Mouse (Mus musculus) intestine, embryonic 14.5 days (tissue): ENCODE data around the gene Nectin4. TPM values are rescaled to one million over a fixed set of nuclear protein-coding genes. Genes with fewer than 3 reads are reported as not detected.
"Not testable (repeated sequence)": the region's sequence is repeated elsewhere in the genome, so short reads cannot be mapped to it uniquely, and the experiment has no call there.

ENCODE experiments used
- ATAC-seq: fragments of 200-750 bp; cut with Nextera tagmentation; replicated peaks from 2 replicates; pipeline ENCODE4 v1.8.0; 2017; ENCODE audit warnings: low read depth, moderate number of reproducible peaks, moderate TSS enrichment, moderate library complexity; ENCODE audit not compliant: low FRiP score, low TSS enrichment
- DNase-seq: peaks from one replicate; pipeline ENCODE4 v3.0.0-alpha.2; 2018; ENCODE audit warnings: low spot score
- H3K27ac ChIP-seq: fragments of 300-500 bp; sonication (generic); 2 replicates; pipeline ENCODE4 v1.5.1; 2014; ENCODE audit warnings: low read depth, mild to moderate bottlenecking, control low read depth
- H3K27me3 ChIP-seq: fragments of 300-500 bp; sonication (generic); replicated peaks from 2 replicates; pipeline ENCODE4 v1.6.1; 2014; ENCODE audit warnings: low read length, control low read depth; ENCODE audit not compliant: control insufficient read depth, insufficient read depth
- H3K36me3 ChIP-seq: fragments of 300-500 bp; sonication (generic); 2 replicates; pipeline ENCODE4 v1.6.1; 2014; ENCODE audit warnings: low read length, control low read depth; ENCODE audit not compliant: control insufficient read depth, insufficient read depth
- H3K4me1 ChIP-seq: fragments of 300-500 bp; sonication (generic); replicated peaks from 2 replicates; pipeline ENCODE4 v1.6.1; 2014; ENCODE audit warnings: low read length, control low read depth, mixed read lengths; ENCODE audit not compliant: control insufficient read depth, insufficient read depth
- H3K4me2 ChIP-seq: fragments of 300-500 bp; sonication (generic); 2 replicates; pipeline ENCODE4 v1.6.1; 2014; ENCODE audit warnings: low read length
- H3K4me3 ChIP-seq: fragments of 300-500 bp; sonication (generic); 2 replicates; pipeline ENCODE4 v1.5.1; 2014; ENCODE audit warnings: low read depth, low read length, control low read depth, mixed read lengths
- H3K9ac ChIP-seq: fragments of 300-500 bp; sonication (generic); 2 replicates; pipeline ENCODE4 v1.6.1; 2014; ENCODE audit warnings: mild to moderate bottlenecking, low read length
- H3K9me3 ChIP-seq: fragments of 300-500 bp; sonication (generic); 2 replicates; pipeline ENCODE4 v1.6.1; 2016; ENCODE audit warnings: low read length, control low read depth; ENCODE audit not compliant: control insufficient read depth
- WGBS: fragments of 180-500 bp; shearing (Covaris S2); extraction: QIAGEN DNeasy Blood & Tissue Kit; methylation state at CpG from one replicate; pipeline ENCODE4 v1.1.7; 2014; 5-methylcytosine and 5-hydroxymethylcytosine counted together
- polyA plus RNA-seq: library from polyadenylated mRNA; unstranded; fragments of >200 nt; fragmentation: Nextera tagmentation; extraction: Ambion mirVana; gene quantifications from 2 replicates; pipeline ENCODE4 v1.2.1, GENCODE M21; 2014

The Nectin4 gene
- 2.6 and 2.8 TPM in 2 replicates for polyA plus RNA-seq

DNA sequence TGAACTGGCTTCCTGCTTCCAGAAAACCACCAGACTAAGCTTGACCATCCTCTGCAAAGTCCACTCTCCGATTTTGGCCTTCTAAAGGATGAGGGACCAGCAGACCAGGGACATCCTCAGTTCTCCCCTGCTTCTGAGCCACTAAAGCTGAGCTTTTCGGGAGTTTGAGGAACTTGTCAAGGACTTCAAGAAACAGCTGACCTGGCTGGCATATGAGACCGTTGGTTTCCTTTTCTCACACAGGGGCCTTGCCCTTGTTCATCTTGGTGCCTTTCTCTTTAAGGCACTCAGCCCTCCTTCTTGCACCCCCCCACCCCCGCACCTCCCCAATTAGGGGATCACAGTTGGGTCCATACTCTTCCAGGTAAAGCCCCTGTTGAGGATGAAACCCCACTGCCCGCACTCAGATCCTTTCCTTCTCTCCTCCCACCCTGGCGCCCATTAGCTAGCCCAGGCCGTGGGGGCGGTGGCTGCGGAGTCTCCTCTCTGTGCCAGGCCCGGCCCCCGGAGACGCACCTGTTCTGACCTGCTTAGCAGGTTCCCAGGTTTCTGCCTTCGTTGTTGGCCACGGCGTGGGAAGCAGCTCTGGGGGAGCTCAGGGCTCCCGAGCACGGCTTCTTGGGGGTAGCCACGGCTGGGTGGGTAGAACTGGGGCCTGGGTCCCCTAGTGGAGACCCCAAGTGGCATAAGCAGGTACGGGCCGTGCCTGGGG, at the start of gene Nectin4:
Nectin4 (plus strand) TSS at position 255 of the 712 bp plus-strand sequence.
- H3K4me3 ChIP-seq: peak within 1 kb of the TSS; percentile 6; the same call in 1 of the 2 replicates
- H3K36me3 ChIP-seq: no peaks in the 10 kb centered on the region
- DNase-seq (peak; percentile 75), ATAC-seq (peak; percentile 52; the same call in 1 of the 2 replicates)
- peak within 1 kb of the TSS; percentile 26 for H3K4me2 ChIP-seq
- WGBS: 31% methylated on average over 20 of the region's 20 CpGs
- H3K27me3 ChIP-seq: no peaks in the 10 kb centered on the region
- peaks cover 10% of the 10 kb centered on the region; the same call in 1 of the 2 replicates for H3K4me1 ChIP-seq
- peak within 1 kb of the TSS; percentile 16; the same call in 1 of the 2 replicates for H3K27ac ChIP-seq
- no peaks in the 10 kb centered on the region for H3K9me3 ChIP-seq
- no peak within 1 kb of the TSS for H3K9ac ChIP-seq

DNA sequence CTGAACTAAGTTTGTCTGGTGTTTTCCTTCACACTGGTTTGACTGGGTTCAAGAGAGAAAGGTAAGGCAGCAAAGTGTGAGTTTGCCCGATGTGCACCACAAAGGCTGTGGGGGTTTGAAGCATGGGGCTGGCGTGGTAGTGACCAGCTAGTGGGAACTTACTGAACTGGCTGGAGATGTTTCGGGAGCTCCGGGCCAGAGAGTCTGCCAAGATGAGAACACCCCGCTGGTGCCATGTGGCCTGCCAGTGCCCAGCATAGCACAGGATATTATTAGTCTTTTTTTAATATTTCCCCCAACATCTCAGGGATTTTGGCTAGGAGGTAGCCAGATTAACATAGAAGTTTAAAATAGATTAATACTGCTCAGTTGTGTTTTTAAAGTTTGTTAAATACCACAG, 49.7 kb upstream of the Nectin4 start:
- Histone ChIP-seq H3K9ac (no peak overlapping the region), H3K27me3 (no peaks in the 10 kb centered on the region), H3K27ac (no peak overlapping the region), H3K4me1 (no peaks in the 10 kb centered on the region), H3K9me3 (no peaks in the 10 kb centered on the region), H3K4me2 (peak overlapping the region; percentile 11), H3K36me3 (no peaks in the 10 kb centered on the region), H3K4me3 (0 out of 2 replicates have a peak overlapping the region, but pooled peaks have one; percentile 8)
- 26% methylated on average over 5 of the region's 5 CpGs for WGBS
- DNase-seq (no peak), ATAC-seq (no peak)

DNA sequence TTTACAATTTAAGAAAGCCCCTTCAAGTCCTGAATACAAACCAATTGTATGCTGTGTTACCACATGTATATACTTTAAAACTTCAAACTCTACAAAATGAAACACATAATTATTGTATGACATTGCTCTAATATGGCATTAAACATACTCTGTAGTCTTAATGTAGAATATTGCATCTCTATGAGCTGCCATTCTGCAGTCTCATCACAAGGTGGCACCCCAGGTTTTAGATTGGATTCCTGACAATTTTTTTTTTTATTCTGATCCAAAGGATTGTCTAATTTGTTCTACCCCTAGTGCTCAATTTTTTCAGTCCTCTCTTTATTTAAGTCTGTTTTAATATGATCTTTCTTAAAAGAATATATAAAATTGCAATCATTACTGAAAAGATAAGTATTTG, 48.5 kb upstream of the Nectin4 start:
- H3K4me3 ChIP-seq: no peak overlapping the region
- H3K27me3 ChIP-seq: no peaks in the 10 kb centered on the region
- H3K4me1 ChIP-seq: no peaks in the 10 kb centered on the region
- DNase-seq (no peak), ATAC-seq (no peak)
- H3K9ac ChIP-seq: no peak overlapping the region
- no peaks in the 10 kb centered on the region for H3K9me3 ChIP-seq
- H3K36me3 ChIP-seq: no peaks in the 10 kb centered on the region
- H3K4me2 ChIP-seq: no peak overlapping the region
- no peak overlapping the region for H3K27ac ChIP-seq

DNA sequence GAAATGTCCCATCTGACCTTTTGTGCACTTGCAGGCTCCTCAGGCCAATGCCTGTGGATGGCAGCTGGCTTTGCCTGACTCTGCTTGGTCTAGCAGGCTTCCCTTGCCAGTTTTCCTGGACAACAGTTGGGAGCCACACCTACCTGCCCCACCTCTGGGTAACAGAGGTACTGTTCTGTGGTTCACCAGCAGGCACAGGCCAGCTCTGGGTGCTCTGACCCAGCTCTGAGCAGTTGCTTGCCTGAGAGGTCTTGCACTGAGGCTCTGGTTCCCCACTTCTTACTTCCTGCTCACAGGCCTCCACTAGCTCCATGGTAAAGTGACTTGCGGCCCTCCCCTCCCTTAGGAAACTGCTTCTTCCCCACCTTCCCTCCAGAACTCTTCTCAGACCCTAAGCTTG, 47.9 kb upstream of the Nectin4 start:
- WGBS: 67% methylated on average over 1 of the region's 1 CpGs

DNA sequence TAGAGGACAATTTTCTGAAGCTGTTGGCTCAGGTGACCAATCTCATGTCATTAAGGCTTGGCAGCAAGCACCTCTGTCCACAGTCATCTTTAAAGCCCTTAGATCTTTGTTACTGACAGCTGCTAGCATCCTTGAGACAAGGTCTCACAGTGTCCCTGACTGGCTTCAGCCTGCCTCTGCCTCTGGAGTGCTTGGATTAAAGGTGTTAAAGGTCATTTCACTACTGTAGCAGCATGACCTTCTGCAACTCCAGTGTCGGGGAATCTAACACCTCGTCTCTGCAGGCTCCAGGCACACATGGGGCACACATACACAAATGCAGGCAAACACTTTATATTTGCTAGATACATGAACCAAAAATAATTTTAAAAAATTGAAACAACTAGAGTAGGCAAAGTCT, 44.3 kb upstream of the Nectin4 start:
- H3K36me3 ChIP-seq: no peaks in the 10 kb centered on the region
- no peak overlapping the region for H3K4me3 ChIP-seq
- DNase-seq: no peak
- no peaks in the 10 kb centered on the region for H3K27me3 ChIP-seq
- no peak overlapping the region for H3K9ac ChIP-seq
- ATAC-seq: no peak
- peaks cover 13% of the 10 kb centered on the region; the same call in 1 of the 2 replicates for H3K4me1 ChIP-seq
- H3K4me2 ChIP-seq: no peak overlapping the region
- no peaks in the 10 kb centered on the region for H3K9me3 ChIP-seq
- H3K27ac ChIP-seq: no peak overlapping the region
- WGBS: 84% methylated on average over 2 of the region's 2 CpGs

More for the DNA sequence above, 47.9 kb upstream of the Nectin4 start:
- no peaks in the 10 kb centered on the region for H3K4me1 ChIP-seq
- no peak overlapping the region for H3K4me3 ChIP-seq
- no peak overlapping the region for H3K27ac ChIP-seq
- no peak overlapping the region for H3K4me2 ChIP-seq
- no peaks in the 10 kb centered on the region for H3K36me3 ChIP-seq
- no peaks in the 10 kb centered on the region for H3K9me3 ChIP-seq
- DNase-seq (no peak), ATAC-seq (no peak; the same call in 1 of the 2 replicates)
- no peaks in the 10 kb centered on the region for H3K27me3 ChIP-seq
- no peak overlapping the region for H3K9ac ChIP-seq

DNA sequence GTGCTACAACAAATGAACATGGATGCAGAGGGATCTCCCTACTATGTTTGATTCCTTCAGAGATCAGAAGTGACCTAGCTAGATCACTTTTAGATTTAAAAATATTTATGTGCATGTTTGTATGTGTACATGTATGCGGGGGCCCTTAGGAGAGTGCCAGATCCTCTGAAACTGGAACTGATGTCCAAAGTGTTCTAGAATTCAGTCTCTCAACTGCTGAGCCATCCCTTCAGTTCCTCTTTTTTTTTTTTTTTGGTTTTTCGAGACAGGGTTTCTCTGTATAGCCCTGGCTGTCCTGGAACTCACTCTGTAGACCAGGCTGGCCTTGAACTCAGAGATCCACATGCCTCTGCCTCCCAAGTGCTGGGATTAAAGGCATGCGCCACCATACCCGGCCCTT, 43.3 kb upstream of the Nectin4 start:
- H3K9ac ChIP-seq, DNase-seq, H3K4me3 ChIP-seq, H3K27ac ChIP-seq, H3K27me3 ChIP-seq, H3K36me3 ChIP-seq, ATAC-seq, H3K4me2 ChIP-seq, H3K9me3 ChIP-seq: not testable (repeated sequence)
- peaks cover 19% of the 10 kb centered on the region; the same call in 1 of the 2 replicates for H3K4me1 ChIP-seq
- WGBS: 94% methylated on average over 3 of the region's 4 CpGs

DNA sequence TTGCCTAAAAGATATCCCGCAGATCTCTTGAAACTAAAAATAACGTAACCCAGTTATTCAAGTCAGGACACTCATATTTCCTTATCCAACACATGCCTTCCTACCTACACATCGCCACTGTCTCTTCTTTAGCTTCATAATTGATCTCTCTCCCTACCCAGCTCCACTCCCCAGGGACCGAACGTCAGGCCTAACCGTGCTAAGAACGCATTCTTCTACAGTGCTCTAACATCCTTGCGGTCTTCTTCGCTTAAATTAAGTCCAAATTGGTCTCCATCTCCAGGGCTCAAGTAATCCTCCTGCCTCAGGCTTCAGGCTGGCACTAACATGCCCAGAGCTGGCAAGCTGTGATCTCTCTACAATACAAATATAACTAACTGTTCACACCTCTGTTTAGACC, 41.7 kb upstream of the Nectin4 start:
- H3K9ac ChIP-seq: peak overlapping the region; percentile 93
- H3K9me3 ChIP-seq: no peaks in the 10 kb centered on the region
- H3K4me2 ChIP-seq: peak overlapping the region; percentile 89
- H3K36me3 ChIP-seq: peaks cover 7% of the 10 kb centered on the region
- no peaks in the 10 kb centered on the region for H3K27me3 ChIP-seq
- peaks cover 19% of the 10 kb centered on the region; the same call in 1 of the 2 replicates for H3K4me1 ChIP-seq
- WGBS: 22% methylated on average over 9 of the region's 9 CpGs
- DNase-seq (peak; percentile 63), ATAC-seq (no peak)
- peak overlapping the region; percentile 76 for H3K4me3 ChIP-seq
- peak overlapping the region; percentile 99 for H3K27ac ChIP-seq

DNA sequence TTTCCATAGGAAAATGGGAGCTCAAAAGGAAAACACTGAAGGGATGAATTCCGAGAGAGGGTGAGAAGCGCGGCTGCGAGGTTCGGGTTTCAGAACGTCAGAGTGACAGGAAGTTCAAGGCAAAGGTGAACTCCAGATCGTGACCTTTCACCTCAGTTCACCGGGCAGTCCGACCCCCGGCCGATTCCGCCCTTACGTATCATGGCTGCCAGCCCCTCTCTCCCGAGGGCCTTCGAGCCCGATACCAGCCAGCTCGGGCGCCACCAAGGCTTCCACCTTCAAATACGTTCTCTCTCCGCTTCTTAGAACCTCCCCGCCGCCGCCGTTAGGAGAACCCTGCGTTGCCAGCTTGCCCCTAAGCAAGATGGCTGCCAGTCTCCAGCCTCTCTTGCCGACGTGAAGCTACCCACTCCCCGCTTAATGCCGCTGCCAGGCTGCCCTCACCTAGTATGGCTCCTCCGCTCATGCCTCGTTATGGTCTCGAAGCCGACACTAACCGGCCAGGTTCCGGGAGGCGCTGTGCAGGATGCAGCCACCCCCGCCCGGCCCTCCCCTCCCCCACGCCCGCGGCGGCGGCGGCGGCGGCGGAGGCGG, 41.0 kb upstream of the Nectin4 start, which contains the start of gene Dedd:
Dedd (plus strand) TSS at position 307 of the 594 bp plus-strand sequence.
- Histone ChIP-seq H3K27me3 (no peaks in the 10 kb centered on the region), H3K4me2 (peak within 1 kb of the TSS; percentile 89), H3K27ac (peak within 1 kb of the TSS; percentile 99), H3K9ac (peak within 1 kb of the TSS; percentile 93), H3K4me3 (peak within 1 kb of the TSS; percentile 76), H3K36me3 (peaks cover 13% of the 10 kb centered on the region), H3K4me1 (peaks cover 19% of the 10 kb centered on the region; the same call in 1 of the 2 replicates), H3K9me3 (no peaks in the 10 kb centered on the region)
- ATAC-seq (peak; percentile 91), DNase-seq (peak; percentile 95)
- under 1% methylated on average over 48 of the region's 48 CpGs for WGBS
